Mouse (Mus musculus): ENCODE results near the gene Fbxl18. TPM values are rescaled to one million over a fixed set of nuclear protein-coding genes. Genes with fewer than 3 reads are reported as not detected.

Fbxl18 gene
- polyA plus RNA-seq, 1 experiment, result 9.5 TPM

- H3K27me3 ChIP-seq (ENCODE audit: control insufficient read depth, insufficient read depth, insufficient read length), result no peaks in the 10 kb centered on the region
- no peak overlapping the region for H3ac ChIP-seq (ENCODE audit: control insufficient read depth, insufficient read length, low read depth)
- no peak overlapping the region for H3K4me3 ChIP-seq (ENCODE audit: insufficient read depth, poor library complexity, severe bottlenecking)
- H3K79me3 ChIP-seq (ENCODE audit: low read depth), result peaks cover 18% of the 10 kb centered on the region
- H3K36me3 ChIP-seq (ENCODE audit: control insufficient read depth, insufficient read depth), result no peaks in the 10 kb centered on the region
- TF ChIP-seq MYOG (IDR thresholded peaks at IDR 0.05; ENCODE audit: control insufficient read depth, extremely low read depth, insufficient read length), result no peak
- no peak for TF ChIP-seq FOSL1 (IDR thresholded peaks at IDR 0.05; ENCODE audit: insufficient read depth, low read length, poor library complexity, severe bottlenecking)
- no peak for TF ChIP-seq USF1 (IDR thresholded peaks at IDR 0.05; ENCODE audit: low read depth)
- no peak for TF ChIP-seq MAX (IDR thresholded peaks at IDR 0.05)
- TF ChIP-seq CTCF (IDR thresholded peaks at IDR 0.05; ENCODE audit: control insufficient read depth, insufficient read depth, insufficient read length), result no peak
- no peak for TF ChIP-seq CEBPB (IDR thresholded peaks at IDR 0.05; ENCODE audit: low read depth)
- TF ChIP-seq MYOD1 (IDR thresholded peaks at IDR 0.05; ENCODE audit: control insufficient read depth, insufficient read length, low read depth), result no peak
- peaks cover 25% of the 10 kb centered on the region for H3K79me2 ChIP-seq (ENCODE audit: control insufficient read depth, insufficient read depth)
These were observed 32.2 kb upstream of the Fbxl18 start for GRCm38 (mm10) chr5:142927341-142927930.

GRCm38 (mm10) chr5:142926940-142927228 is 31.7 kb upstream of the Fbxl18 start:
- Histone ChIP-seq H3K79me3 (ENCODE audit: low read depth) (peaks cover 18% of the 10 kb centered on the region), H3K36me3 (ENCODE audit: control insufficient read depth, insufficient read depth) (no peaks in the 10 kb centered on the region), H3ac (ENCODE audit: control insufficient read depth, insufficient read length, low read depth) (no peak overlapping the region), H3K27me3 (ENCODE audit: control insufficient read depth, insufficient read depth, insufficient read length) (no peaks in the 10 kb centered on the region), H3K4me3 (ENCODE audit: insufficient read depth, poor library complexity, severe bottlenecking) (no peak overlapping the region), H3K79me2 (ENCODE audit: control insufficient read depth, insufficient read depth) (peaks cover 25% of the 10 kb centered on the region)
- TF ChIP-seq MYOD1 (IDR thresholded peaks at IDR 0.05; ENCODE audit: control insufficient read depth, insufficient read length, low read depth), result no peak
- no peak for TF ChIP-seq CEBPB (IDR thresholded peaks at IDR 0.05; ENCODE audit: low read depth)
- TF ChIP-seq FOSL1 (IDR thresholded peaks at IDR 0.05; ENCODE audit: insufficient read depth, low read length, poor library complexity, severe bottlenecking), result no peak
- no peak for TF ChIP-seq MAX (IDR thresholded peaks at IDR 0.05)
- no peak for TF ChIP-seq MYOG (IDR thresholded peaks at IDR 0.05; ENCODE audit: control insufficient read depth, extremely low read depth, insufficient read length)
- TF ChIP-seq CTCF (IDR thresholded peaks at IDR 0.05; ENCODE audit: control insufficient read depth, insufficient read depth, insufficient read length), result no peak
- no peak for TF ChIP-seq USF1 (IDR thresholded peaks at IDR 0.05; ENCODE audit: low read depth)

GRCm38 (mm10) chr5:142926204-142926939 is 31.2 kb upstream of the Fbxl18 start:
- TF ChIP-seq USF1 (IDR thresholded peaks at IDR 0.05; ENCODE audit: low read depth), result no peak
- no peak for TF ChIP-seq FOSL1 (IDR thresholded peaks at IDR 0.05; ENCODE audit: insufficient read depth, low read length, poor library complexity, severe bottlenecking)
- no peak for TF ChIP-seq MYOG (IDR thresholded peaks at IDR 0.05; ENCODE audit: control insufficient read depth, extremely low read depth, insufficient read length)
- TF ChIP-seq MYOD1 (IDR thresholded peaks at IDR 0.05; ENCODE audit: control insufficient read depth, insufficient read length, low read depth), result no peak
- TF ChIP-seq CTCF (IDR thresholded peaks at IDR 0.05; ENCODE audit: control insufficient read depth, insufficient read depth, insufficient read length), result no peak
- no peak for TF ChIP-seq MAX (IDR thresholded peaks at IDR 0.05)
- TF ChIP-seq CEBPB (IDR thresholded peaks at IDR 0.05; ENCODE audit: low read depth), result no peak
- H3ac ChIP-seq (ENCODE audit: control insufficient read depth, insufficient read length, low read depth), result no peak overlapping the region
- peaks cover 17% of the 10 kb centered on the region for H3K79me3 ChIP-seq (ENCODE audit: low read depth)
- H3K36me3 ChIP-seq (ENCODE audit: control insufficient read depth, insufficient read depth), result no peaks in the 10 kb centered on the region
- no peak overlapping the region for H3K4me3 ChIP-seq (ENCODE audit: insufficient read depth, poor library complexity, severe bottlenecking)
- H3K79me2 ChIP-seq (ENCODE audit: control insufficient read depth, insufficient read depth), result peaks cover 24% of the 10 kb centered on the region
- no peaks in the 10 kb centered on the region for H3K27me3 ChIP-seq (ENCODE audit: control insufficient read depth, insufficient read depth, insufficient read length)

GRCm38 (mm10) chr5:142924336-142924959 is 29.2 kb upstream of the Fbxl18 start:
- no peak overlapping the region for H3ac ChIP-seq (ENCODE audit: control insufficient read depth, insufficient read length, low read depth)
- TF ChIP-seq MYOG (IDR thresholded peaks at IDR 0.05; ENCODE audit: control insufficient read depth, extremely low read depth, insufficient read length) (no peak), CEBPB (IDR thresholded peaks at IDR 0.05; ENCODE audit: low read depth) (no peak), MAX (IDR thresholded peaks at IDR 0.05) (no peak), USF1 (IDR thresholded peaks at IDR 0.05; ENCODE audit: low read depth) (no peak), CTCF (IDR thresholded peaks at IDR 0.05; ENCODE audit: control insufficient read depth, insufficient read depth, insufficient read length) (no peak), FOSL1 (IDR thresholded peaks at IDR 0.05; ENCODE audit: insufficient read depth, low read length, poor library complexity, severe bottlenecking) (no peak), MYOD1 (IDR thresholded peaks at IDR 0.05; ENCODE audit: control insufficient read depth, insufficient read length, low read depth) (no peak)
- no peaks in the 10 kb centered on the region for H3K36me3 ChIP-seq (ENCODE audit: control insufficient read depth, insufficient read depth)
- H3K27me3 ChIP-seq (ENCODE audit: control insufficient read depth, insufficient read depth, insufficient read length), result no peaks in the 10 kb centered on the region
- H3K79me2 ChIP-seq (ENCODE audit: control insufficient read depth, insufficient read depth), result peaks cover 4% of the 10 kb centered on the region
- H3K79me3 ChIP-seq (ENCODE audit: low read depth), result peaks cover 2% of the 10 kb centered on the region
- no peak overlapping the region for H3K4me3 ChIP-seq (ENCODE audit: insufficient read depth, poor library complexity, severe bottlenecking)

GRCm38 (mm10) chr5:142923781-142924180 is 28.6 kb upstream of the Fbxl18 start:
- H3K4me3 ChIP-seq (ENCODE audit: insufficient read depth, poor library complexity, severe bottlenecking), result no peak overlapping the region
- TF ChIP-seq MYOD1 (IDR thresholded peaks at IDR 0.05; ENCODE audit: control insufficient read depth, insufficient read length, low read depth) (no peak), USF1 (IDR thresholded peaks at IDR 0.05; ENCODE audit: low read depth) (no peak), MAX (IDR thresholded peaks at IDR 0.05) (no peak), MYOG (IDR thresholded peaks at IDR 0.05; ENCODE audit: control insufficient read depth, extremely low read depth, insufficient read length) (no peak), CTCF (IDR thresholded peaks at IDR 0.05; ENCODE audit: control insufficient read depth, insufficient read depth, insufficient read length) (no peak), CEBPB (IDR thresholded peaks at IDR 0.05; ENCODE audit: low read depth) (no peak), FOSL1 (IDR thresholded peaks at IDR 0.05; ENCODE audit: insufficient read depth, low read length, poor library complexity, severe bottlenecking) (no peak)
- H3ac ChIP-seq (ENCODE audit: control insufficient read depth, insufficient read length, low read depth), result no peak overlapping the region
- no peaks in the 10 kb centered on the region for H3K79me2 ChIP-seq (ENCODE audit: control insufficient read depth, insufficient read depth)
- H3K27me3 ChIP-seq (ENCODE audit: control insufficient read depth, insufficient read depth, insufficient read length), result no peaks in the 10 kb centered on the region
- H3K79me3 ChIP-seq (ENCODE audit: low read depth), result no peaks in the 10 kb centered on the region
- H3K36me3 ChIP-seq (ENCODE audit: control insufficient read depth, insufficient read depth), result no peaks in the 10 kb centered on the region

Measured in C2C12 (cell line).